Mouse (Mus musculus) forebrain, embryonic 15.5 days (tissue): Measurements from ENCODE around the gene Cenpl. TPM values are rescaled to one million over a fixed set of nuclear protein-coding genes. Genes with fewer than 3 reads are reported as not detected.
A peak's percentile ranks its signal among the peaks of the same experiment; 100 is the strongest.
"Not testable (repeated sequence)": the region's sequence is repeated elsewhere in the genome, so short reads cannot be mapped to it uniquely, and the experiment has no call there.

Source experiments
- ATAC-seq: fragments of 200-750 bp; cut with Nextera tagmentation; replicated peaks from 2 replicates; pipeline ENCODE4 v1.8.0; 2017; ENCODE audit warnings: mild to moderate bottlenecking, moderate TSS enrichment, moderate library complexity
- H3K27ac ChIP-seq: fragments of 300-500 bp; sonication (generic); replicated peaks from 2 replicates; pipeline ENCODE4 v1.5.1; 2015; ENCODE audit warnings: mild to moderate bottlenecking, inconsistent platforms
- H3K27me3 ChIP-seq: fragments of 300-500 bp; sonication (generic); 2 replicates; pipeline ENCODE4 v1.6.1; 2015; ENCODE audit warnings: inconsistent platforms
- H3K36me3 ChIP-seq: fragments of 300-500 bp; sonication (generic); 2 replicates; pipeline ENCODE4 v1.6.1; 2015; ENCODE audit warnings: mild to moderate bottlenecking, inconsistent platforms
- H3K4me1 ChIP-seq: fragments of 300-500 bp; sonication (generic); 2 replicates; pipeline ENCODE4 v1.6.1; 2015; ENCODE audit warnings: inconsistent platforms
- H3K4me2 ChIP-seq: fragments of 300-500 bp; sonication (generic); replicated peaks from 2 replicates; pipeline ENCODE4 v1.6.1; 2015; ENCODE audit warnings: mild to moderate bottlenecking, inconsistent platforms
- H3K4me3 ChIP-seq: fragments of 300-500 bp; sonication (generic); 2 replicates; pipeline ENCODE4 v1.5.1; 2015; ENCODE audit warnings: mild to moderate bottlenecking, inconsistent platforms
- H3K9ac ChIP-seq: fragments of 300-500 bp; sonication (generic); replicated peaks from 2 replicates; pipeline ENCODE4 v1.6.1; 2015; ENCODE audit warnings: mild to moderate bottlenecking, inconsistent platforms
- H3K9me3 ChIP-seq: fragments of 300-500 bp; sonication (generic); 2 replicates; pipeline ENCODE4 v1.6.1; 2016; ENCODE audit warnings: inconsistent platforms
- WGBS: fragments of 180-500 bp; shearing (Covaris S2); methylation state at CpG from one replicate; pipeline ENCODE4 v1.1.7; 2015; ENCODE audit warnings: mixed read lengths; 5-methylcytosine and 5-hydroxymethylcytosine counted together
- polyA plus RNA-seq: library from polyadenylated mRNA; unstranded; fragments of >200 nt; fragmentation: Nextera tagmentation; extraction: Ambion mirVana; gene quantifications from 2 replicates; pipeline ENCODE4 v1.2.1, GENCODE M21; 2015

Cenpl gene
- polyA plus RNA-seq: 20.4 and 22.1 TPM in 2 replicates

DNA sequence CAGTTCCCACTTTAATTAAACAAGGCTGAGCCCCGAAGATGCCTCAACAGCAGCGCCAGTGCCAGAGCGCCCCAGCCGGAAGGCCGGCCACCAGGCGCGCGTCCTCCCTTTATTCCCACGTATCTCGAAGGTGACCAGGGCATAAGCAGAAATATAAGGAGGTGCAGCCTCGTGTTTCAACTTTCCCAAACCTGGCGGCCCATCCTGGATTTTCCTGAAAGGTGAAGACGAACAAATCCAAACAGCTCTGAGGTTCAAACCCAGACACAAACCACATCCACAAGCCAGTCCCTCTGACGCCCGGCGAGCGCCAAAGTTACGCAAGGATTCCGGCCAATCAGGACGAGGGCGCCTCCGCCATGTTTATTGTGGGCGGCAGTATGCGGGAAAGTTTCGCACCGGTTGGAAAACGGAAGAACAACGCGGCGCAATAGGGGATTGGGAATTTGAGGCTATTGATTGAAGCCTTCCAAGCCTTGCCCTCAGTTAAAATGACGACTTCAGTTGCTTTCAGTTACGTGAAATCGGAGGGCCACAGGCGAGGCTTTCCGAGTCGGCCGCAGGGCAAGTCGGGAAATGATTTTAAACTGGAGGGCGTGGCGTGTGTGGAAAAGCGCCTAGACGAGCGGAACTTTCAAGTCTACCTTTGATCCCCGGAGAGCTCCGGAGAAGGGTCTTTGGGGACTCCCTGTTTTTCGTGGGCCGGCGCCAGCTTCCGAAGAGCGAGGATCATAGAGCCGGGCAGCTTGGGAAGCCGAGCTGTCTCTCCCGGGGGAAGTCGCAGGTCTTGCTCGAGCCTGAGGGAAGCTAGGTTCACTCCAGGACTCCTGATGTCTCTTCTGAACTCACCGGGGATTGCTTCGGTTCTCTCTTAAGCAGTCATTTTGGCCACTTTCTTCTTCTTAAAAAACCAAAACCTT is at the start of gene Cenpl, which contains the start of gene Dars2:
Gene Cenpl (plus strand): TSS at position 362 of the 920 bp plus-strand sequence.
Gene Dars2 (minus strand): TSS at position 307 of the 920 bp plus-strand sequence.
- peak; percentile 99 for ATAC-seq
- Histone ChIP-seq H3K36me3 (no peaks in the 10 kb centered on the region), H3K4me3 (peak within 1 kb of the TSS; percentile 76), H3K27me3 (no peaks in the 10 kb centered on the region), H3K4me1 (peaks cover 42% of the 10 kb centered on the region), H3K27ac (peak within 1 kb of the TSS; percentile 79), H3K9ac (peak within 1 kb of the TSS; percentile 81), H3K9me3 (no peaks in the 10 kb centered on the region), H3K4me2 (peak within 1 kb of the TSS; percentile 90)
- WGBS: under 1% methylated on average over 57 of the region's 57 CpGs

DNA sequence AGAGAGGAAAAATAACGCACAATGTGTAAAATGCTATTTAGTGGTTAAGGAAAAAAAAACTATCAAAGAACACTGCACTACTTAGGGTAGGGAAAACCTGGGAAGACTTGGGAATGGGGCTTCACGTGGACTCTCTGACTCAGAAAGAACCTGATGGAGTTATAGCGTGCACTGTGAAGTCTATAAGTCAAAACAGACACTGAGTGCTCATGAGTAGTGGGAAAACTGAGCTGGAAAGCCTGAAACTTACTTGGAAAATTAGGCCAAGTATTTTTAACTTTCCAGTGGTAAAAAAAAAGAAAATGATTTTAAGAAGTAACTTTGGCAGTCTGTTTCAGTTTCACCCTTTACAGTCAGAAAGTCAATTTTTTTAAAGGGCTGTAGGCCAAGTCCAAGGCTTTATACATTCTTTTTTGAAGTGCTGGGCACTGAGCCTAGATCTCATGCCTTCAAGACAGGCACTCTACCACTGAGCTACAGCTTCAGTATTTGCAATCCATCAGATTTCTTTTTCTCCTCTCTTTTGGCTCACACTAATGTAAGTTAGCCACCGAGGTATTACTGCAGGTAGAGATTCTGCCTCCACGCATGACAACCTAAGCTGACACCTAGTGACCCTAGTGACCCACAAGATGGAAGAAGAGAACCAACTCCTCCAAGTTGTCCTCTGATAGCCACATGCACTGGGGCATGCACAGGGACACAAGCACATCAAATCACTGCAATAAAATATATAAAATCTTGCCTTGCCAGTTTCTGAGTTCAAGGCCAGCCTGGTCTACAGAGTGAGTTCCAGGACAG is 44.9 kb upstream of the Cenpl start:
- Histone ChIP-seq H3K4me2 (no peak overlapping the region), H3K4me1 (no peaks in the 10 kb centered on the region), H3K36me3 (peaks cover 37% of the 10 kb centered on the region), H3K27me3 (no peaks in the 10 kb centered on the region), H3K27ac (no peak overlapping the region), H3K9ac (no peak overlapping the region), H3K9me3 (no peaks in the 10 kb centered on the region), H3K4me3 (no peak overlapping the region)
- no peak for ATAC-seq
- 94% methylated on average over 5 of the region's 5 CpGs for WGBS

DNA sequence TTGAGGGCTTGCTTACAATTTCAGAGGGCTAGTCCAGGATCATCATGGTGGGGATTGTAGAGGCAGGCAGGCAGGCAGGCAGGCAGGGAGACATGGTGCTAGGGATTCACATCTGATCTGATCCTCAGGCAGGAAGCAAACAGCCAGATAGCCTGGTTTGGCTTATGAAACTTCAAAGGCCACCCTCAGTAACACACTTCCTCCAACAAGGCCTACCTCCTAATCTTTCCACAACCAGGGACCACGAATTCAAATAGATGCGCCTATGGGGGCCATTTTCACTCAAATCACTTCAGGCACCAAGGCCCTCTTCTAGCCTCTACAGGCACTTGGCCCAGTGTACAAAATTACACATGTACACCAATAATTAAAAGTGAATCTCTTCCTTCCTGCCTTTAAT is 43.3 kb upstream of the Cenpl start:
- no peak overlapping the region for H3K9ac ChIP-seq
- peaks cover 6% of the 10 kb centered on the region; the same call in 1 of the 2 replicates for H3K4me1 ChIP-seq
- no peaks in the 10 kb centered on the region for H3K9me3 ChIP-seq
- H3K36me3 ChIP-seq: peaks cover 42% of the 10 kb centered on the region
- H3K4me3 ChIP-seq: no peak overlapping the region
- no peaks in the 10 kb centered on the region for H3K27me3 ChIP-seq
- H3K27ac ChIP-seq: no peak overlapping the region
- ATAC-seq: no peak
- WGBS: 88% methylated on average over 2 of the region's 2 CpGs
- no peak overlapping the region for H3K4me2 ChIP-seq

DNA sequence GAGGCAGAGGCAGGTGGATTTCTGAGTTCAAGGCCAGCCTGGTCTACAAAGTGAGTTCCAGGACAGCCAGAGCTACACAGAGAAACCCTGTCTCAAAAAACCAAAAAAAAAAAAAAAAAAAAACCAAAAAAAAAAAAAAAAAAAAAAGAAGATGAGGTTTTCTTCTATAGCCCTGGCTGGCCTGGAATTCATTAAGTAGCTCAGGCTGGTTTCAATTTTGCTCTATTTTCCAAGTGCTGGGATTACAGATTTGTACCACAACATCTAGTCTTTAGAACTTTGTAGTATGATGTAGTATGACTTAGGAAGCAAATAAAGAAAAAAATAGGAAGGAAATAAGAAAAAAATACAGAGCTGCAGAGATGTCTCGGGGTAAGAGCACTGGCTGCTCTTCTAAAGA is 42.1 kb upstream of the Cenpl start:
- H3K36me3 ChIP-seq: peaks cover 46% of the 10 kb centered on the region
- 87% methylated on average over 1 of the region's 1 CpGs for whole genome bisulfite sequencing
- H3K9ac ChIP-seq, H3K4me1 ChIP-seq, H3K27ac ChIP-seq, H3K9me3 ChIP-seq, ATAC-seq, H3K4me2 ChIP-seq, H3K27me3 ChIP-seq, H3K4me3 ChIP-seq: not testable (repeated sequence)

DNA sequence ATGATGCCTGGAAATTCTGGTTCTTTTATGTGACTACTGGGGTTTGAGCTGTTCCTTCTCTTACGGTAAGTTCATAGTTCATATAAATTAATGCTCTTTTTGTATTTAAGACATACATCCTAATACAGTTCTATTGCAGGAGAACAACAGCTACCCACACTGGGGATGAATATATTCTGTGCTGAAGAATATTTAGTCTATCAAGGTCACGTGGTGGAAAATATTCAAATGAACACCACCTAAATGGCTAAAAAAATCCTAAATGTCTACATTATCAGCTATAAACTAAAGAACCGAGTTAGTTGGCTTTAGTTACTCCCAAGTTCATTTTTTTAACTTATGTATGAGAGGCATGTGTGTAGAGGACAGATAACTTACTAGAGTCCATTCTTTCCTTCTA is 40.5 kb upstream of the Cenpl start:
- Histone ChIP-seq H3K9ac (no peak overlapping the region), H3K27me3 (no peaks in the 10 kb centered on the region), H3K4me2 (no peak overlapping the region), H3K4me3 (no peak overlapping the region), H3K27ac (no peak overlapping the region), H3K9me3 (no peaks in the 10 kb centered on the region), H3K36me3 (peaks cover 43% of the 10 kb centered on the region), H3K4me1 (peaks cover 15% of the 10 kb centered on the region)
- ATAC-seq: no peak
- WGBS: 96% methylated on average over 3 of the region's 3 CpGs

DNA sequence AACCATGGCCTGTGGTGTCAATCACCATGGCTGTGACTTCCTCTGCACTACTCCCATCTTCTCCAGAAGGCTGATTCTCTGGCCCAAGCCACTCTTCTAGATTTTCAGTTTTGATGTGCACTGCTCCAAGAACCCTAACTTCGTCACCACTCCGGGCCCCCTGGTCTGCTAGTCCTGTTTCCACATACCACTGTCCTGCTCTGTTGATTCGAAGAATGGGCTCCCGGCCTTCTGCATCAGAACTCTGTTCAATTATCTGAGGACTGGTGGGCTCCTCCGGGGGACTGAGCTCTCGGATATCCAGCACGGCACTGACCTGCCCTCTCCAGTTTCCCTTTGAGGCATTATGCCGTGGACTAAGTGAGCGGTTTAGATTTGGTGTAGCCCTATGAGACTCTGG is 38.6 kb upstream of the Cenpl start:
- Histone ChIP-seq H3K4me1 (peaks cover 20% of the 10 kb centered on the region), H3K27ac (no peak overlapping the region), H3K9ac (no peak overlapping the region), H3K4me3 (no peak overlapping the region), H3K36me3 (peaks cover 34% of the 10 kb centered on the region), H3K9me3 (no peaks in the 10 kb centered on the region), H3K27me3 (no peaks in the 10 kb centered on the region), H3K4me2 (no peak overlapping the region)
- no peak for ATAC-seq
- WGBS: 93% methylated on average over 9 of the region's 9 CpGs

DNA sequence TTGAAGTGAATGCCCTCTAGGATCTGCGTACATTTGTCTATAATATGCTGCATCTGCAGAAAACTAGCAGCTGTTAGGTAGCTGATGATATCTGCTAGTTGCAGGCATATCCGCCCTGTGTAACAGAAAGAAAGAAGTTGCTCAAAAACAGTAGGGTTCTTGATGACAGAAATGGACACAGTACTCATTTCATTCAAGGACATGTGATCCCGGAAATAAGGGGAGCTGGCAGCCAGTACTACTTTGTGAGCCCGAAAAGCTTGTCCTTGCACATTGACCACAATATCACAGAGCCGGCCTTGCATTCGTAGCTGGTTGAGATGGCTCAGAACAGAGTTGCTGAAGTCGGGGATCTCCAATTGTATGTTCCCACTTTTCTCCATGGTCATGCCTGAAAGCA is 38.2 kb upstream of the Cenpl start:
- H3K9ac ChIP-seq: no peak overlapping the region
- no peak overlapping the region for H3K4me2 ChIP-seq
- no peak for ATAC-seq
- H3K9me3 ChIP-seq: no peaks in the 10 kb centered on the region
- H3K4me3 ChIP-seq: no peak overlapping the region
- H3K27me3 ChIP-seq: no peaks in the 10 kb centered on the region
- H3K36me3 ChIP-seq: peaks cover 32% of the 10 kb centered on the region
- no peak overlapping the region for H3K27ac ChIP-seq
- H3K4me1 ChIP-seq: peaks cover 23% of the 10 kb centered on the region
- 93% methylated on average over 7 of the region's 7 CpGs for WGBS

DNA sequence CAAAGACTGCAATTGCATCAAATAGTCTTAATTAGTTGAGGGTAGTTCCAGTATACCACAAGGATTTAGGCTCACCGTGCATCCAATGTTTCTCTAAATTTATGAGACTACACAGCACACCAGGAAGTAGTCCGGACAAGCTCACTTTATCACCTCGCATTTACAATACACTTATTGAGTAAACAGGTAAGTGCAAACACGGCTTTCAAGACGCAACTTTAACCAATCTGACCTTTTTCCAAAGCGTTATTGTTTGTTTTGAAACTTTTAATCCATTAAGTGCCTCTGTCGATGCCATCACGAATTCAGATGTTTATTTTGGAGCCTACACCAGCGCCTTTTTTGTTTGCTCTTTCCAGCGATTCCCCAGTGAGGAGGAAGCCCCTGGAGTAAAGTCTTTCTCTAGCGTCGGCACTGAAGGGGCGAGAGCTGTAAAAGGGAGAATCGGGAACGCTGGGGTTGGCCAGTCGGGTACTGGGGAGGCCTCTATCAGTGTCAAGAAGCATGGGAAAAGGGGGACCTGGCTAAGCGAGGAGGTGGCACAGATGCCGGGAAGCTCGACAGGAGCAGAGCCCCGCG is 36.6 kb upstream of the Cenpl start:
- peak overlapping the region; percentile 50 for H3K4me2 ChIP-seq
- no peak for ATAC-seq
- peaks cover 34% of the 10 kb centered on the region for H3K4me1 ChIP-seq
- peak overlapping the region; percentile 92 for H3K27ac ChIP-seq
- H3K36me3 ChIP-seq: peaks cover 45% of the 10 kb centered on the region
- WGBS: 2% methylated on average over 21 of the region's 21 CpGs
- peak overlapping the region; percentile 76 for H3K4me3 ChIP-seq
- peak overlapping the region; percentile 90 for H3K9ac ChIP-seq
- H3K9me3 ChIP-seq: no peaks in the 10 kb centered on the region
- H3K27me3 ChIP-seq: no peaks in the 10 kb centered on the region

DNA sequence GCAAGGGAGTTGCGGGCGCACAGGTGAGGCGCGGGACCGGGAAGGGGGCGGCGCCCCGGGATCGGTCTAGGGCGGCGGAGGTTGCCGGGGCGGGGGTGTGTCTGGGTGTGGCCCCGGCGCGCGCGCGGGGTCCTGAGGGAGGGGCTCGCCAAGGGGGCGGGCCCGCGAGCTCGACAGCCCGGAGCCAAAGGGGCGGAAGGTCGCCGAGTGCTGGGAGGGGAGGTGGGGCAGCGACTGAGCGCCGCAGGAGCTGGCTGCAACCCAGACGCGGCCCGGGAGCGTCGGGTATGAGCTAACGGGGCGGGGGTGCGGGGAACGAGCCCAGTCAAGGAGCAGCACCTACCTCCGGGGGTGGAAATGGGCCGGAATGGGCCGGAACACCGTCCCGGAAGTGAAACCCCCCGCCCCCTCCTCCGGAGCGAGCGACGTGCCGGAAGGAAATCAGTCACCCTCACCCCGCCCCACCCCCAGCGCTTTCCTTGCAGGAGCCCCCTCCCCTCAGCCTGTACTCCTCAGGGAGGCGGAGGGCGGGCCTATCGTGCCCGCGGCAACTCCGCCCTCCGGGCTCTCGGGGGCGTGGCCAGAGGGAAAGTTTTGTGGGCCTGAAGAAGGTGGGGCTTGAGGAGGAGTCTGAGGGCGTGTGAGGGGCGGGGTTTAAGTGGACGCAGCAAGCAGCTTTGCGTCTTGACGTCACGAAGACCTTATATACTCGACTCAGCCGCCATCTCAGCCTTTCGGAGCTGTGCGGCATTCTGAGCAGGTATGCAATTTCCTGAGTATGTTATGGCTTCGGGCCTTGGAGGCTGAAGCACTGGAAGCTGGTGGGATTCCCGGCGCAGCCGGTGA is 35.9 kb upstream of the Cenpl start, which contains the start of gene Zbtb37:
Gene Zbtb37 (minus strand): TSS at position 415 of the 846 bp plus-strand sequence.
- Histone ChIP-seq H3K36me3 (peaks cover 48% of the 10 kb centered on the region), H3K9me3 (no peaks in the 10 kb centered on the region)

DNA sequence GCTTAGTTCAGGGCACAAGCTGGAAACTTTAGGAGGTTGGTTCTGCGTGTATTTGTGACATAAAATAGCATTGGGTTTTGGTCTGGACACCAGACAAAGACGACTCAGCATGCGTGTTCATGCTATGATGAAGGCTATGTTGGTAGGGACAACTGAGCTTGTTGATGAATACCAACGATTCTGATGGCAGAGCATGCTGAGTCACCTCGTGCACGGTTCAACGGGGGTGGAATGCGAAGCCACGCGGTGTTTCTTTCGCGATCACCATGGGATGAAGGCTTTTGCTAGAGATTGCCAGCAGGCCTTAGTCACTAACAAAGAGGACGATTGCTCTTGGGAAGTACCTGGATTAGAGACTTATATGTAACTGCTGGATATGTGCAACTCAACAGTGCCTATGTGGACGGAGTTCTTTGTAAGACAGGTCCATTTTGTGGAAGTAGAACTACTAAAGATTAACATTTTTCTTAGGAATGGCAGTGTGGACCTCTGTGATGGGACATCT is 35.2 kb upstream of the Cenpl start:
- H3K27ac ChIP-seq: peak overlapping the region; percentile 92
- H3K4me1 ChIP-seq: peaks cover 34% of the 10 kb centered on the region
- peaks cover 48% of the 10 kb centered on the region for H3K36me3 ChIP-seq
- H3K9ac ChIP-seq: peak overlapping the region; percentile 90
- H3K4me2 ChIP-seq: peak overlapping the region; percentile 79
- peak overlapping the region; percentile 76 for H3K4me3 ChIP-seq
- WGBS: 0% methylated on average over 14 of the region's 14 CpGs
- ATAC-seq: peak; percentile 39
- H3K27me3 ChIP-seq: no peaks in the 10 kb centered on the region
- H3K9me3 ChIP-seq: no peaks in the 10 kb centered on the region

More for the DNA sequence above, 35.9 kb upstream of the Cenpl start, which contains the start of gene Zbtb37:
- Histone ChIP-seq H3K9ac (peak within 1 kb of the TSS; percentile 90), H3K4me3 (peak within 1 kb of the TSS; percentile 76), H3K4me2 (peak within 1 kb of the TSS; percentile 79), H3K27me3 (no peaks in the 10 kb centered on the region), H3K4me1 (peaks cover 34% of the 10 kb centered on the region), H3K27ac (peak within 1 kb of the TSS; percentile 92)
- ATAC-seq: peak; percentile 93
- under 1% methylated on average over 71 of the region's 76 CpGs for WGBS
